Mouse (Mus musculus) erythroblast, embryonic 14.5 days (primary cell): Measurements from ENCODE around the gene Il11.

Experiments
- GATA1 ChIP-seq: IDR thresholded peaks from 2 replicates; pipeline ENCODE4 v1.6.1; 2012; ENCODE audit warnings: low read length, inconsistent platforms, mixed read lengths
- TAL1 ChIP-seq: IDR thresholded peaks from 3 replicates; pipeline ENCODE4 v1.6.1; 2012; ENCODE audit warnings: low read length, inconsistent platforms, mixed read lengths

- TF ChIP-seq TAL1: no peak
- TF ChIP-seq GATA1: no peak
Measured at GRCm38 (mm10) chr7:4812303-4813104, 29.8 kb upstream of the Il11 start, which contains the start of gene Ube2s.
